Mouse (Mus musculus) cerebellum, adult 18-20 months (tissue): Measurements from ENCODE around the gene Chrng.

ENCODE experiments used
- DNase-seq, 2 experiments: peaks; one replicate each; pipeline ENCODE4 v3.0.0; 2021

Chrng gene

GRCm38 (mm10) chr1:87258484-87258883 is 54.0 kb downstream of the Chrng start:
- DNase-seq: no peak

DNA sequence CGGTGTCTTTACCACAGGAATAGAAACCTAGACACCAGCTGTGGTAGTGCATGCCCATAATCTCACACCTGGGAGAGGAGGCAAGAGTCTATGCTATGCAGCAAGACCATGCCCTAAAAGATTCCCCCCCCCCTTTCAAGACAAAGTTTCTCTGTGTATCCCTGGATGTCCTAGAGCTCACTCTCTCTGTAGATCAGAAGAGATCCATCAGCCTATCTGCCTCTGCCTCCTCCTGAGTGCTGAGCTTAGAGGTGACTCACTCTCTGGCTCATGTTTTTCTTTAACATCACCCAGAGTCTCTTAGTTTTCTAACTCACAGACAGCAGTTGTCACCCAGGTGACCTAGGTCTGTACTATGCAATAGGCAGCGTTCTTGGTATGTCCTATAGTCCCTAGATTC is 54.9 kb downstream of the Chrng start:
- DNase-seq: no peak
